Mouse (Mus musculus) cerebellum, adult 11 months (tissue): ENCODE measurements around the gene Lgr6.

Experiments used
- DNase-seq: peaks from one replicate; pipeline ENCODE4 v3.0.0; 2022

Lgr6 gene

DNA sequence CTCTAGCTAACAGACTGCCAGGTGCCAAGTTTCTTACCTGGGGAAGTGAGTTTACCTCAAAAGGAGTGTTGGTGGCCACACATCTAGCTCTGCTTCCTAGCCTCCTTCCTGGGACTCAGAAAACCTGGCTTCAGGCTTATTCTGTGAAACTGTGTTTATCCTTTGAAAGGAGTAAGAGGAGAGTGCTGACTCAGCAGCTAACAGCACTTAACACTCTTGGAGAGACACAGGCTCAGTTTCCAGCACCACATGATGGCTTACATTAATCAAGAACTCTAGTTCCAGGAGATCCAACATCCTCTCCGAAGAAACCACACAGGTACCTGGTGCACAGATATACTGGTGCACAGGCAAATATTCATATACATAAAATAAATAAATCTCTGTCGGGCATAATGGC lies 162.2 kb downstream of the Lgr6 start:
- no peak for DNase-seq

DNA sequence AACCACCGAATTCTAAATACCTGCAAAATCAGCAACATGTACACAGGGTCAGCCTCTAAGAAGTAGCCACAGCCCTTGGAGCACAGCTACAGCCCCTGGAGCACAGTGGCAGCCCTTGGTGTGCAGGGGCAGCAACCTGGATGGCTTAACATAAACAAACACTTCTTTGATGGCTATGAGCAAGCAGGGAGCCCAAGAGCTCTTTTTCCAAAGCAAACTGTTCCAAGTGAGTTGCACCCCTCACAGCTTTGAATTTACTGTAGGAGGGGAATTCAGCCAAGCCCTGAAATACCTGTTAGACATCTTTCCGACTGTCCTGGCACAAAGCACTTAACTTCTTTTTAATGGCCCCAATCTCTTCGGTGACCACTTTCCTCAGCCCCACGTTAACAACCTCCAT lies 164.2 kb downstream of the Lgr6 start:
- DNase-seq: no peak

DNA sequence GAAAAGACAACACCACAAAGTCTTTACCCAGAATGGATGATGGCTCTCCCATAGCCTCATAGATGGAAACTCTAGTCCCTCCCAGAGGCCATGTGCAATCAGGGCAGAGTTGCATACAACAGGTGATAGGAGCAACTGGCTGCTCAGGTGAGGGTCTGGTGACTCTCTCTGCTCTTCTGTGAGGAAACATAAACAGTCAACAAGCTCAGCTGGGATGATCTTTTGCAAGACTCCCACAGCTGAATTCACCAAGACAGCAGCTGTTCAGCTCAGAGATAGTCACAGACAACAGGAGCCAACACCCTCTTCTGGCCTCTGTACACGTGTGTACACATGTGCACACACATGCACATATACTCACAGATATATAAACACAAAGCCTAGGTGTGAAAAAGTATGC lies 166.8 kb downstream of the Lgr6 start:
- DNase-seq: no peak

DNA sequence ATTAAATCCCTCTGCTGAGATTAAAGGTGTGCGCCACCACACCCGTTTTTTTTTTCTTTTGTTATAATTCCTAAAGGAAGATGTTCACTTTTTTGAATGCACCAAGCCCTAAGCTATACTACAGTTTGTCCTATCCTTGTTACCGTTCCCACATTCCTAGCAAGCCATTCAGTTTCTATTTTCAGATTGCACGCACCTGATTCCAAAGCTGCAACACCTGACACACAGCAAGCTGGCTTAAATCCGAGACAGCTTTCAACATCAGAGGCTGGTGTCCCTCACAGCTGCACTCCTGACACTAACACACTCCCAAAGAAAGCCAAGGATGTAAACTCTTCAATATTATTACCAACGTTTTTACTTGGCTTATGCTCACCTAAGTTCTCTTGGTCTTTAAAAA lies 168.7 kb downstream of the Lgr6 start:
- DNase-seq: no peak
